In genomic region chr8:119743291-119744026, GRCm38 (mm10) we compare ENCODE assay signal across 8 mouse cellular contexts. TPM values are rescaled to one million over a fixed set of nuclear protein-coding genes. Genes with fewer than 3 reads are reported as not detected.
DNase-seq lines count a peak whose midpoint lies in the region; ATAC-seq and TF ChIP-seq lines count a peak whose summit lies in the region.
"Had no signal": no experiment of that assay in that cellular context is flagged by ENCODE, and none has a peak within 500 bp of the region (broad histone marks: within the 10 kb centered on the region; RNA-seq: fewer than 3 reads in every experiment).

No protein-coding gene starts in this region.

- ATAC-seq in midbrain, embryonic 15.5 days (replicated peaks), result no peak
- ATAC-seq in common myeloid progenitor, adult 5-6 weeks (replicated peaks; ENCODE audit: low read depth, poor library complexity, severe bottlenecking), result peak; percentile 80
- no peak for ATAC-seq in liver, embryonic 14.5 days (ENCODE audit: insufficient read depth)

- H3K9ac ChIP-seq in midbrain, embryonic 15.5 days, result no peak overlapping the region
- H3K9ac ChIP-seq in liver, embryonic 14.5 days (replicated peaks), result no peak overlapping the region
- H3K9ac ChIP-seq: heart, embryonic 15.5 days had no signal

- no peaks in the 10 kb centered on the region for H3K36me3 ChIP-seq in midbrain, embryonic 10.5 days
- H3K36me3 ChIP-seq in midbrain, embryonic 15.5 days (replicated peaks), result no peaks in the 10 kb centered on the region
- H3K36me3 ChIP-seq in liver, embryonic 14.5 days (replicated peaks; ENCODE audit: control insufficient read depth, insufficient read depth, low read depth), result no peaks in the 10 kb centered on the region
- H3K36me3 ChIP-seq: heart, embryonic 15.5 days had no signal

- H3K27ac ChIP-seq in midbrain, embryonic 10.5 days (replicated peaks), result no peak overlapping the region
- no peak overlapping the region for H3K27ac ChIP-seq in midbrain, embryonic 15.5 days
- no peak overlapping the region for H3K27ac ChIP-seq in liver, embryonic 14.5 days
- H3K27ac ChIP-seq: heart, embryonic 15.5 days had no signal

- DNase-seq in midbrain, embryonic 10.5 days (ENCODE audit: low spot score), result peak; percentile 73
- peak; percentile 44 for DNase-seq in Muller cell, postnatal 12 days (ENCODE audit: inconsistent ontology term)
- peak; percentile 42 to 64 for DNase-seq in heart, postnatal 14 days
- peak in 2 of 3 experiments; percentile 17 to 24 for DNase-seq in liver, embryonic 14.5 days (ENCODE audit: low read depth in 3 of 3, low spot score in 3 of 3)
- peak; percentile 65 for DNase-seq in right cerebral cortex, postnatal 4 days

- peaks cover 16% of the 10 kb centered on the region for H3K4me1 ChIP-seq in midbrain, embryonic 10.5 days
- no peaks in the 10 kb centered on the region for H3K4me1 ChIP-seq in midbrain, embryonic 15.5 days
- H3K4me1 ChIP-seq in liver, embryonic 14.5 days (replicated peaks; ENCODE audit: control insufficient read depth in 2 of 2, insufficient read depth in 2 of 2, low read length in 1 of 2), result peaks cover 0 to 4% of the 10 kb centered on the region in 2 experiments; a peak in 2 of 4 replicates

- TF ChIP-seq EP300 in liver, embryonic 14.5 days (IDR thresholded peaks at IDR 0.05; ENCODE audit: low read depth), result no peak

- H3K4me2 ChIP-seq in midbrain, embryonic 15.5 days, result no peak overlapping the region
- H3K4me2 ChIP-seq in liver, embryonic 14.5 days (ENCODE audit: low read depth), result no peak overlapping the region
- H3K4me2 ChIP-seq: heart, embryonic 15.5 days had no signal

- H3K9me3 ChIP-seq in midbrain, embryonic 10.5 days (replicated peaks), result no peaks in the 10 kb centered on the region
- no peaks in the 10 kb centered on the region for H3K9me3 ChIP-seq in midbrain, embryonic 15.5 days
- no peaks in the 10 kb centered on the region for H3K9me3 ChIP-seq in liver, embryonic 14.5 days (ENCODE audit: control insufficient read depth, low read length)
- H3K9me3 ChIP-seq: heart, embryonic 15.5 days had no signal

- peak; percentile 78 for TF ChIP-seq CTCF in liver, embryonic 14.5 days (IDR thresholded peaks at IDR 0.05; ENCODE audit: low read depth)

- WGBS in midbrain, embryonic 10.5 days, result 62% methylated on average over 13 of the region's 13 CpGs
- WGBS in midbrain, embryonic 15.5 days, result 55% methylated on average over 13 of the region's 13 CpGs
- 55% methylated on average over 13 of the region's 13 CpGs for WGBS in liver, embryonic 14.5 days (ENCODE audit: insufficient replicate concordance)

- H3K4me3 ChIP-seq in midbrain, embryonic 10.5 days, result no peak overlapping the region
- no peak overlapping the region for H3K4me3 ChIP-seq in midbrain, embryonic 15.5 days
- no peak overlapping the region for H3K4me3 ChIP-seq in liver, embryonic 14.5 days (ENCODE audit: insufficient read depth in 1 of 2, low read depth in 2 of 2, low read length in 2 of 2)
- H3K4me3 ChIP-seq: heart, embryonic 15.5 days had no signal

- intact Hi-C loops in heart, postnatal 14 days (cut with DNase I), result loop anchor here (2.0 kb wide), 1 partner anchor 45 kb away; no protein-coding TSS in a partner anchor

- peaks cover 39% of the 10 kb centered on the region for H3K27me3 ChIP-seq in midbrain, embryonic 10.5 days (ENCODE audit: low read depth, poor library complexity, severe bottlenecking)
- no peaks in the 10 kb centered on the region for H3K27me3 ChIP-seq in midbrain, embryonic 15.5 days (replicated peaks)
- H3K27me3 ChIP-seq in liver, embryonic 14.5 days (ENCODE audit: control insufficient read depth, insufficient read depth, low read length), result no peaks in the 10 kb centered on the region
- H3K27me3 ChIP-seq: heart, embryonic 15.5 days had no signal

RNA-seq across cellular contexts. Expression of gene Tldc1, which starts 34.8 kb away (rescaled TPM):
- polyA plus RNA-seq in midbrain, embryonic 10.5 days (2016; fragmentation: Nextera tagmentation; extraction: Ambion mirVana), result 15.4 and 16.4 TPM in 2 replicates
- 11.4 and 11.8 TPM in 2 replicates for polyA plus RNA-seq in midbrain, embryonic 15.5 days (2015; fragmentation: Nextera tagmentation; extraction: Ambion mirVana)
- 3.6 and 12.1 TPM in 2 replicates for total RNA-seq in common myeloid progenitor, adult 5-6 weeks (2017)
- 10 to 100 TPM; 11.6 to 14.6 TPM for total RNA-seq in heart, postnatal 14 days (2021)
- polyA plus RNA-seq in liver, embryonic 14.5 days (2012; rRNA removed), result 2.7 and 2.8 TPM in 2 replicates
- 1.3 and 2.0 TPM in 2 replicates for polyA plus RNA-seq in liver, embryonic 14.5 days (2014; fragmentation: Nextera tagmentation; extraction: Ambion mirVana)

RNA-seq across cellular contexts. Expression of gene Atp2c2, which starts 43.6 kb away (rescaled TPM):
- polyA plus RNA-seq in midbrain, embryonic 10.5 days (2016; fragmentation: Nextera tagmentation; extraction: Ambion mirVana), result 1.2 and 1.6 TPM in 2 replicates
- polyA plus RNA-seq in midbrain, embryonic 15.5 days (2015; fragmentation: Nextera tagmentation; extraction: Ambion mirVana), result 0.11 and 0.19 TPM in 2 replicates
- total RNA-seq in common myeloid progenitor, adult 5-6 weeks (2017), result not detected in 2 replicates
- under 1 TPM; 0.17 TPM for total RNA-seq in heart, postnatal 14 days (2021)
- 0.08 and 0.11 TPM in 2 replicates for polyA plus RNA-seq in liver, embryonic 14.5 days (2012; rRNA removed)
- 0.08 and 0.10 TPM in 2 replicates for polyA plus RNA-seq in liver, embryonic 14.5 days (2014; fragmentation: Nextera tagmentation; extraction: Ambion mirVana)

Comparison
In these comparisons a context has a peak if more than half of its experiments do, and no peak if none do; other contexts are left out.
1. DNase-seq: peak in every context shown above with its lines; median percentile 73 in midbrain, embryonic 10.5 days; 65 in right cerebral cortex, postnatal 4 days; 53 in heart, postnatal 14 days; 44 in Muller cell, postnatal 12 days; 20 in liver, embryonic 14.5 days.